Mouse (Mus musculus) kidney, embryonic 14.5 days (tissue): ENCODE data around the gene Depdc5. TPM values are rescaled to one million over a fixed set of nuclear protein-coding genes. Genes with fewer than 3 reads are reported as not detected.
"Not testable (repeated sequence)": the region's sequence is repeated elsewhere in the genome, so short reads cannot be mapped to it uniquely, and the experiment has no call there.

Experiments used
- ATAC-seq: fragments of 200-750 bp; cut with Nextera tagmentation; 2 replicates; pipeline ENCODE4 v1.8.0; 2017; ENCODE audit warnings: moderate number of reproducible peaks, mild to moderate bottlenecking, moderate TSS enrichment, moderate library complexity; ENCODE audit not compliant: low FRiP score, low TSS enrichment
- H3K27ac ChIP-seq: fragments of 300-500 bp; sonication (generic); 2 replicates; pipeline ENCODE4 v1.5.1; 2014; ENCODE audit warnings: low read depth, mild to moderate bottlenecking, low read length, moderate library complexity, mixed read lengths
- H3K27me3 ChIP-seq: fragments of 300-500 bp; sonication (generic); 2 replicates; pipeline ENCODE4 v1.6.1; 2014; ENCODE audit warnings: mild to moderate bottlenecking, low read length; ENCODE audit not compliant: control insufficient read depth, insufficient read depth
- H3K36me3 ChIP-seq: fragments of 300-500 bp; sonication (generic); 2 replicates; pipeline ENCODE4 v1.6.1; 2014; ENCODE audit warnings: low read length, mixed read lengths; ENCODE audit not compliant: control insufficient read depth, insufficient read depth
- H3K4me1 ChIP-seq: fragments of 300-500 bp; sonication (generic); 2 replicates; pipeline ENCODE4 v1.6.1; 2014; ENCODE audit warnings: low read length, mixed read lengths; ENCODE audit not compliant: control insufficient read depth, insufficient read depth
- H3K4me2 ChIP-seq: fragments of 300-500 bp; sonication (generic); replicated peaks from 2 replicates; pipeline ENCODE4 v1.6.1; 2014; ENCODE audit warnings: low read depth, mild to moderate bottlenecking, low read length
- H3K4me3 ChIP-seq: fragments of 300-500 bp; sonication (generic); 2 replicates; pipeline ENCODE4 v1.5.1; 2014; ENCODE audit warnings: mild to moderate bottlenecking, low read length
- H3K9ac ChIP-seq: fragments of 300-500 bp; sonication (generic); 2 replicates; pipeline ENCODE4 v1.6.1; 2014; ENCODE audit warnings: low read depth, mild to moderate bottlenecking, low read length, moderate library complexity
- H3K9me3 ChIP-seq: fragments of 300-500 bp; sonication (generic); 2 replicates; pipeline ENCODE4 v1.6.1; 2016; ENCODE audit warnings: low read length; ENCODE audit not compliant: control insufficient read depth
- WGBS: fragments of 180-500 bp; shearing (Covaris S2); extraction: QIAGEN DNeasy Blood & Tissue Kit; methylation state at CpG from one replicate; pipeline ENCODE4 v1.1.7; 2014; 5-methylcytosine and 5-hydroxymethylcytosine counted together
- polyA plus RNA-seq: library from polyadenylated mRNA; unstranded; fragments of >200 nt; fragmentation: Nextera tagmentation; extraction: Ambion mirVana; gene quantifications from 2 replicates; pipeline ENCODE4 v1.2.1, GENCODE M21; 2014

Gene Depdc5
- polyA plus RNA-seq, 1 experiment from 2014 or later, result 19.8 TPM

DNA sequence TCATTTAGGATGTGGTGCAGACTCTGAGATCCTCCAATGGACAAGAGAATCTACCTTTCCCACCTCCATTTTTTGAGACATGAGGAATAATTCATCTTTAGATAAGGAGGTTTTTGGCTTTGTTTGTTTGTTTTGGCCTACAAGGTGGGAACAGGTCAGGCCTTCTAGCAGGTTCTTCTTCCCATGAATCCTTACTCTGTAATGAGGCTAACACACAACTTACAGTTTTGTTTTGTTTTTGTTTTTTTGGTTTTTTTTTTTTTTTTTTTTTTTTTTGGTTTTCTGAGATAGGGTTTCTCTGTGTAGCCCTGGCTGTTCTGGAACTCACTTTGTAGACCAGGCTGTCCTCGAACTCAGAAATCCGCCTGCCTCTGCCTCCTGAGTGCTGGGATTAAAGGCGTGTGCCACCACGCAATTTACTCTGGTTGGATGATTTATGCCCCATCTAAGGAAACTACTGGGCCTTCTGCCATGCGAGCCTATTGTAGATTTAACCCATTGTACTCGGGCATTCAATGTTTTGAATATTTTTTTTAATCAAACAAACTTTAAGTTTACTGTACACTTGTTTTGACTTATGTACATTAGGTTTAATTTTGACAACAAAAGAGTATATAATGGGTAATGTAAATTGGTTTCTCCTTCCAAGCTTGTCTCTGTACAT, 900 bp upstream of the Depdc5 start:
- Histone ChIP-seq H3K27me3 (no peaks in the 10 kb centered on the region), H3K4me3 (peak overlapping the region; percentile 79; the same call in 1 of the 2 replicates), H3K9me3 (no peaks in the 10 kb centered on the region), H3K36me3 (peaks cover 6% of the 10 kb centered on the region; the same call in 1 of the 2 replicates), H3K9ac (peak overlapping the region; percentile 51; the same call in 1 of the 2 replicates), H3K27ac (peak overlapping the region; percentile 83; the same call in 1 of the 2 replicates), H3K4me2 (peak overlapping the region; percentile 58), H3K4me1 (no peaks in the 10 kb centered on the region; the same call in 1 of the 2 replicates)
- no peak for ATAC-seq
- WGBS, result 50% methylated on average over 6 of the region's 6 CpGs

- Histone ChIP-seq H3K9ac (no peak overlapping the region), H3K4me3 (no peak overlapping the region), H3K4me1 (no peaks in the 10 kb centered on the region; the same call in 1 of the 2 replicates), H3K4me2 (no peak overlapping the region), H3K27me3 (no peaks in the 10 kb centered on the region), H3K36me3 (peaks cover 38% of the 10 kb centered on the region), H3K27ac (no peak overlapping the region), H3K9me3 (no peaks in the 10 kb centered on the region)
- no peak for ATAC-seq
- 95% methylated on average over 5 of the region's 5 CpGs for WGBS
Measured at GRCm38 (mm10) chr5:32869389-32870024, 6.0 kb downstream of the Depdc5 start.

DNA sequence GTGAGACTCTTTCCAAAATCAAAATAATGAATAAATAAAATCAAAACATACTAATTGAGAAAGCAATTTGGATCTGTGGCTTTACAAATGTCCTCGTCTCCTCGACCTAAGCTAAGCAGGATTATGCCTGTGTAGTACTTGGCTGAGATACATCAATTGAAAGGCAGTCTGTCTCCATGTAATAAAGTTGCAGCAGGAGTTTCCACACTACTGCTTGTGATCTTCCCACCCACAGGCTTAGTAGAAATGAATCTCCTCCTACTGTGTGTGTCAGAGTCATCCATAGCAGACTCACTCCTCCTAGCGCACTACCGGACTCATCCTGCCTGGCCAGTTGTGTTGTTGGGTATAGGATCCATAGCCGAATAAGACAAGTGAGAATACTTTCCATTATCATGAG, 8.8 kb downstream of the Depdc5 start:
- no peaks in the 10 kb centered on the region for H3K9me3 ChIP-seq
- 94% methylated on average over 5 of the region's 5 CpGs for WGBS
- peaks cover 39% of the 10 kb centered on the region for H3K36me3 ChIP-seq
- H3K27ac ChIP-seq, result no peak overlapping the region
- ATAC-seq, result no peak
- no peak overlapping the region for H3K4me3 ChIP-seq
- H3K4me2 ChIP-seq, result no peak overlapping the region
- H3K9ac ChIP-seq, result no peak overlapping the region
- no peaks in the 10 kb centered on the region for H3K4me1 ChIP-seq
- no peaks in the 10 kb centered on the region for H3K27me3 ChIP-seq

- no peak overlapping the region for H3K27ac ChIP-seq
- peaks cover 35% of the 10 kb centered on the region for H3K36me3 ChIP-seq
- H3K9ac ChIP-seq, result no peak overlapping the region
- H3K27me3 ChIP-seq, result no peaks in the 10 kb centered on the region
- no peak overlapping the region for H3K4me2 ChIP-seq
- 78% methylated on average over 3 of the region's 3 CpGs for WGBS
- no peaks in the 10 kb centered on the region for H3K9me3 ChIP-seq
- H3K4me3 ChIP-seq, result no peak overlapping the region
- no peaks in the 10 kb centered on the region for H3K4me1 ChIP-seq
- no peak for ATAC-seq
Measured at GRCm38 (mm10) chr5:32886739-32887138, 23.2 kb downstream of the Depdc5 start.

DNA sequence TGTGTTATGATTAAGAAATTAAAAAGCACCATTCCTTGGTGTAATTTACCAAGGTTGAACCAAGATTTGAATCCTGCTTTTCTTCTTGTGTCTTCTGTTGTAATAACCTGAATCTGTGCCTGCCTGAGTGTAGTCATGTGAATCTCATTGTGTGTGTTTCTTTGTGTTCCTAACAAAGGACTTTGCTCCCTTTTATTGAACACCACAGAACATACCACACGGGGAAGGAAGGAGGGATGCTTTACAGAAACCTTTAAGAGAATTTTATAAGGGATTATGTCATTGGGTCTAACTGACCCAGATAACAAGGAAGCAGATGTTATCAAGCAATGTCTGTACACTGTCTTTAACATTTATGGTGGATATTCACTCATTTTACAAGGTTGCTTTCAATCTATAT, 44.0 kb downstream of the Depdc5 start:
- H3K9me3 ChIP-seq, result no peaks in the 10 kb centered on the region
- no peak for ATAC-seq
- no peaks in the 10 kb centered on the region for H3K4me1 ChIP-seq
- H3K4me3 ChIP-seq, result no peak overlapping the region
- no peak overlapping the region for H3K4me2 ChIP-seq
- 90% methylated on average over 1 of the region's 1 CpGs for WGBS
- no peak overlapping the region for H3K27ac ChIP-seq
- H3K27me3 ChIP-seq, result no peaks in the 10 kb centered on the region
- H3K9ac ChIP-seq, result no peak overlapping the region
- H3K36me3 ChIP-seq, result peaks cover 50% of the 10 kb centered on the region

DNA sequence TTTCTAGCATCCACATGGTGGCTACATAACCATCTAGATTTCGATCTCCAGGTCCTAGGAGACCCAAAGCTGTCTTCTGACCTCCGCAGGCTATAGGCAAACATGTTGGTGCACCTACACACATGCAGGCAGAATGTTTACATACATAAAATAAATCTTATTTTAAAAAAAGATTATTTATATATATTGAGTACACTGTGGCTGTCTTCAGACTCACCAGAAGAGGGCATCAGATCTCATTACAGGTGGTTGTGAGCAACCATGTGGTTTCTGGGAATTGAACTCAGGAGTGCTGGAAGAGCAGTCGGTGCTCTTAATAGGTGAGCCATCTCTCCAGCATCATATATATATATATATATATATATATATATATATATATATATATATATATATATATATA, 50.6 kb downstream of the Depdc5 start:
- ATAC-seq, result no peak

GRCm38 (mm10) chr5:32919281-32919680, 55.8 kb downstream of the Depdc5 start:
- H3K4me3 ChIP-seq, result not testable (repeated sequence)
- 93% methylated on average over 2 of the region's 2 CpGs for WGBS

More for the DNA sequence above, 50.6 kb downstream of the Depdc5 start:
- H3K4me2 ChIP-seq, result no peak overlapping the region
- no peak overlapping the region for H3K27ac ChIP-seq
- H3K27me3 ChIP-seq, result no peaks in the 10 kb centered on the region
- H3K4me3 ChIP-seq, result no peak overlapping the region
- no peaks in the 10 kb centered on the region for H3K4me1 ChIP-seq
- H3K36me3 ChIP-seq, result peaks cover 45% of the 10 kb centered on the region; the same call in 1 of the 2 replicates
- WGBS, result 85% methylated on average over 3 of the region's 3 CpGs
- no peaks in the 10 kb centered on the region for H3K9me3 ChIP-seq
- no peak overlapping the region for H3K9ac ChIP-seq

DNA sequence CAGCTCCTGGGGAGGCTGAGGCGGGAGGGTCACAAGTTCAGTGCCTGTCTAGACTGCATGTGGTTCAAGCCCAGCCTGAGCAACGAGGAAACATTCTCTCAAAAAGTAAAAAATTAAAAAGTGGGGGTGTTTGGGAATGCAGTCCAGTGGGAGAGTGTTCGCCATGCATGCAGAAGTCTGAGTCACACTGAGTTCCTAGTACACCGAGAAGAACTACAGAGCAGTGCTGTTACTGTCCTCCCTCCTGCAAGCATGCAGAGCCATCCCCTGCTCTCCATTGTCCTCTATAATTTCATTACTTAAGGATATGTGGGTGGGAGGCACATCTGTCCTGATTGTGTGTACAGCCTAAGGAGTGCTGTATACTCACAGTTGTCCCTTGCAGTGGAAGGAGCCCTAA, 59.4 kb downstream of the Depdc5 start:
- H3K9me3 ChIP-seq, result no peaks in the 10 kb centered on the region
- WGBS, result 89% methylated on average over 4 of the region's 4 CpGs
- H3K4me1 ChIP-seq, result no peaks in the 10 kb centered on the region
- H3K4me2 ChIP-seq, result no peak overlapping the region
- no peak overlapping the region for H3K4me3 ChIP-seq
- no peaks in the 10 kb centered on the region for H3K27me3 ChIP-seq
- peaks cover 55% of the 10 kb centered on the region for H3K36me3 ChIP-seq
- no peak overlapping the region for H3K27ac ChIP-seq
- ATAC-seq, result no peak
- no peak overlapping the region for H3K9ac ChIP-seq

More at GRCm38 (mm10) chr5:32919281-32919680, 55.8 kb downstream of the Depdc5 start:
- not testable (repeated sequence) for H3K9me3 ChIP-seq, ATAC-seq, H3K9ac ChIP-seq, H3K27ac ChIP-seq, H3K27me3 ChIP-seq, H3K4me2 ChIP-seq, H3K4me1 ChIP-seq
- peaks cover 41% of the 10 kb centered on the region for H3K36me3 ChIP-seq

GRCm38 (mm10) chr5:32930761-32931160, 67.3 kb downstream of the Depdc5 start:
- H3K27me3 ChIP-seq, result no peaks in the 10 kb centered on the region
- H3K9ac ChIP-seq, result no peak overlapping the region
- H3K4me2 ChIP-seq, result no peak overlapping the region
- H3K4me1 ChIP-seq, result no peaks in the 10 kb centered on the region
- no peaks in the 10 kb centered on the region for H3K9me3 ChIP-seq
- ATAC-seq, result no peak
- peaks cover 73% of the 10 kb centered on the region for H3K36me3 ChIP-seq
- WGBS, result 73% methylated on average over 2 of the region's 2 CpGs
- no peak overlapping the region for H3K4me3 ChIP-seq
- H3K27ac ChIP-seq, result no peak overlapping the region
